Mouse (Mus musculus): Measurements from ENCODE around the gene Lemd2. TPM values are rescaled to one million over a fixed set of nuclear protein-coding genes. Genes with fewer than 3 reads are reported as not detected.

Lemd2 gene
- polyA plus RNA-seq, 1 experiment from 2014 or later, result 7.7 TPM

- H3K27ac ChIP-seq (replicated peaks), result no peak overlapping the region
- H3K9me3 ChIP-seq, result no peaks in the 10 kb centered on the region
- H3K4me2 ChIP-seq, result no peak overlapping the region
- no peak overlapping the region for H3K4me3 ChIP-seq
- no peak overlapping the region for H3K9ac ChIP-seq
- no peak for ATAC-seq (ENCODE audit: extremely low read depth, insufficient number of reproducible peaks, low FRiP score, low TSS enrichment)
- H3K4me1 ChIP-seq, result peaks cover 6% of the 10 kb centered on the region
- 73% methylated on average over 3 of the region's 3 CpGs for WGBS
- H3K36me3 ChIP-seq, result peaks cover 16% of the 10 kb centered on the region
- peaks cover 16% of the 10 kb centered on the region for H3K27me3 ChIP-seq (replicated peaks)
Observed at GRCm38 (mm10) chr17:27186068-27186467, 18.2 kb downstream of the Lemd2 start.

GRCm38 (mm10) chr17:27183667-27184292 is 20.5 kb downstream of the Lemd2 start:
- no peak overlapping the region for H3K4me2 ChIP-seq
- WGBS, result 83% methylated on average over 12 of the region's 12 CpGs
- H3K9me3 ChIP-seq, result no peaks in the 10 kb centered on the region
- no peak overlapping the region for H3K9ac ChIP-seq
- no peaks in the 10 kb centered on the region for H3K36me3 ChIP-seq
- peaks cover 6% of the 10 kb centered on the region; the same call in 1 of the 2 replicates for H3K4me1 ChIP-seq
- H3K27ac ChIP-seq (replicated peaks), result no peak overlapping the region
- no peak for ATAC-seq (ENCODE audit: extremely low read depth, insufficient number of reproducible peaks, low FRiP score, low TSS enrichment)
- no peak overlapping the region for H3K4me3 ChIP-seq
- H3K27me3 ChIP-seq (replicated peaks), result peaks cover 16% of the 10 kb centered on the region

- H3K4me2 ChIP-seq, result no peak overlapping the region
- H3K9me3 ChIP-seq, result no peaks in the 10 kb centered on the region
- no peaks in the 10 kb centered on the region for H3K36me3 ChIP-seq
- no peak for ATAC-seq (ENCODE audit: extremely low read depth, insufficient number of reproducible peaks, low FRiP score, low TSS enrichment)
- H3K9ac ChIP-seq, result no peak overlapping the region
- peaks cover 6% of the 10 kb centered on the region; the same call in 1 of the 2 replicates for H3K4me1 ChIP-seq
- H3K27ac ChIP-seq (replicated peaks), result no peak overlapping the region
- H3K27me3 ChIP-seq (replicated peaks), result 0 out of 2 replicates have a peak, but pooled peaks cover 6% of the 10 kb centered on the region
- H3K4me3 ChIP-seq, result no peak overlapping the region
- WGBS, result 77% methylated on average over 5 of the region's 5 CpGs
Observed at GRCm38 (mm10) chr17:27182401-27182800, 21.9 kb downstream of the Lemd2 start.

- WGBS, result 23% methylated on average over 3 of the region's 3 CpGs
Observed at GRCm38 (mm10) chr17:27181666-27182065, 22.6 kb downstream of the Lemd2 start.

GRCm38 (mm10) chr17:27179681-27180280 is 24.5 kb downstream of the Lemd2 start:
- H3K4me1 ChIP-seq, result peaks cover 14% of the 10 kb centered on the region; the same call in 1 of the 2 replicates
- no peaks in the 10 kb centered on the region for H3K9me3 ChIP-seq
- H3K9ac ChIP-seq, result no peak overlapping the region
- no peak overlapping the region for H3K4me2 ChIP-seq
- no peak overlapping the region for H3K27ac ChIP-seq (replicated peaks)
- no peak for ATAC-seq (ENCODE audit: extremely low read depth, insufficient number of reproducible peaks, low FRiP score, low TSS enrichment)
- WGBS, result 54% methylated on average over 12 of the region's 12 CpGs
- H3K36me3 ChIP-seq, result no peaks in the 10 kb centered on the region
- 0 out of 2 replicates have a peak, but pooled peaks cover 3% of the 10 kb centered on the region for H3K27me3 ChIP-seq (replicated peaks)
- no peak overlapping the region for H3K4me3 ChIP-seq

More at GRCm38 (mm10) chr17:27181666-27182065, 22.6 kb downstream of the Lemd2 start:
- H3K9ac ChIP-seq, result no peak overlapping the region
- no peak for ATAC-seq (ENCODE audit: extremely low read depth, insufficient number of reproducible peaks, low FRiP score, low TSS enrichment)
- no peak overlapping the region for H3K27ac ChIP-seq (replicated peaks)
- no peak overlapping the region for H3K4me2 ChIP-seq
- H3K36me3 ChIP-seq, result no peaks in the 10 kb centered on the region
- no peaks in the 10 kb centered on the region for H3K9me3 ChIP-seq
- no peak overlapping the region for H3K4me3 ChIP-seq
- peaks cover 6% of the 10 kb centered on the region; the same call in 1 of the 2 replicates for H3K4me1 ChIP-seq
- no peaks in the 10 kb centered on the region for H3K27me3 ChIP-seq (replicated peaks)

GRCm38 (mm10) chr17:27178427-27179177 is 25.7 kb downstream of the Lemd2 start:
- peaks cover 14% of the 10 kb centered on the region; the same call in 1 of the 2 replicates for H3K4me1 ChIP-seq
- H3K4me3 ChIP-seq, result no peak overlapping the region
- H3K27me3 ChIP-seq (replicated peaks), result 0 out of 2 replicates have a peak, but pooled peaks cover 3% of the 10 kb centered on the region
- WGBS, result 81% methylated on average over 17 of the region's 17 CpGs
- no peaks in the 10 kb centered on the region for H3K9me3 ChIP-seq
- no peaks in the 10 kb centered on the region for H3K36me3 ChIP-seq
- H3K9ac ChIP-seq, result no peak overlapping the region
- no peak overlapping the region for H3K4me2 ChIP-seq
- no peak for ATAC-seq (ENCODE audit: extremely low read depth, insufficient number of reproducible peaks, low FRiP score, low TSS enrichment)
- no peak overlapping the region for H3K27ac ChIP-seq (replicated peaks)

- Histone ChIP-seq H3K4me3 (no peak overlapping the region), H3K9me3 (no peaks in the 10 kb centered on the region), H3K27ac (replicated peaks) (no peak overlapping the region), H3K27me3 (replicated peaks) (0 out of 2 replicates have a peak, but pooled peaks cover 3% of the 10 kb centered on the region), H3K9ac (no peak overlapping the region), H3K36me3 (no peaks in the 10 kb centered on the region), H3K4me1 (peaks cover 14% of the 10 kb centered on the region; the same call in 1 of the 2 replicates), H3K4me2 (no peak overlapping the region)
- no peak for ATAC-seq (ENCODE audit: extremely low read depth, insufficient number of reproducible peaks, low FRiP score, low TSS enrichment)
- WGBS, result 82% methylated on average over 9 of the region's 9 CpGs
Observed at GRCm38 (mm10) chr17:27178019-27178418, 26.2 kb downstream of the Lemd2 start.

GRCm38 (mm10) chr17:27176754-27177153 is 27.5 kb downstream of the Lemd2 start:
- Histone ChIP-seq H3K9me3 (no peaks in the 10 kb centered on the region), H3K27ac (replicated peaks) (no peak overlapping the region), H3K4me3 (no peak overlapping the region), H3K36me3 (no peaks in the 10 kb centered on the region), H3K4me2 (no peak overlapping the region), H3K27me3 (replicated peaks) (0 out of 2 replicates have a peak, but pooled peaks cover 4% of the 10 kb centered on the region), H3K9ac (no peak overlapping the region), H3K4me1 (peaks cover 14% of the 10 kb centered on the region; the same call in 1 of the 2 replicates)
- ATAC-seq (ENCODE audit: extremely low read depth, insufficient number of reproducible peaks, low FRiP score, low TSS enrichment), result no peak
- WGBS, result 85% methylated on average over 4 of the region's 4 CpGs

GRCm38 (mm10) chr17:27176287-27176686 is 28.0 kb downstream of the Lemd2 start:
- Histone ChIP-seq H3K27me3 (replicated peaks) (0 out of 2 replicates have a peak, but pooled peaks cover 7% of the 10 kb centered on the region), H3K27ac (replicated peaks) (no peak overlapping the region), H3K4me2 (no peak overlapping the region), H3K9ac (no peak overlapping the region), H3K36me3 (no peaks in the 10 kb centered on the region), H3K4me3 (no peak overlapping the region), H3K4me1 (peaks cover 9% of the 10 kb centered on the region; the same call in 1 of the 2 replicates), H3K9me3 (no peaks in the 10 kb centered on the region)
- no peak for ATAC-seq (ENCODE audit: extremely low read depth, insufficient number of reproducible peaks, low FRiP score, low TSS enrichment)
- 50% methylated on average over 3 of the region's 3 CpGs for WGBS

GRCm38 (mm10) chr17:27175196-27175874 is 28.9 kb downstream of the Lemd2 start:
- Histone ChIP-seq H3K36me3 (no peaks in the 10 kb centered on the region), H3K9ac (no peak overlapping the region), H3K27ac (replicated peaks) (no peak overlapping the region), H3K4me2 (no peak overlapping the region), H3K4me1 (peaks cover 8% of the 10 kb centered on the region; the same call in 1 of the 2 replicates), H3K27me3 (replicated peaks) (0 out of 2 replicates have a peak, but pooled peaks cover 7% of the 10 kb centered on the region), H3K4me3 (no peak overlapping the region), H3K9me3 (no peaks in the 10 kb centered on the region)
- ATAC-seq (ENCODE audit: extremely low read depth, insufficient number of reproducible peaks, low FRiP score, low TSS enrichment), result no peak
- 48% methylated on average over 14 of the region's 14 CpGs for WGBS

GRCm38 (mm10) chr17:27173715-27174114 is 30.6 kb downstream of the Lemd2 start:
- peaks cover 8% of the 10 kb centered on the region; the same call in 1 of the 2 replicates for H3K4me1 ChIP-seq
- no peak overlapping the region for H3K4me2 ChIP-seq
- H3K36me3 ChIP-seq, result no peaks in the 10 kb centered on the region
- no peak overlapping the region for H3K9ac ChIP-seq
- H3K4me3 ChIP-seq, result no peak overlapping the region
- peaks cover 15% of the 10 kb centered on the region; the same call in 1 of the 2 replicates for H3K27me3 ChIP-seq (replicated peaks)
- H3K27ac ChIP-seq (replicated peaks), result no peak overlapping the region
- whole genome bisulfite sequencing, result 63% methylated on average over 3 of the region's 3 CpGs
- no peak for ATAC-seq (ENCODE audit: extremely low read depth, insufficient number of reproducible peaks, low FRiP score, low TSS enrichment)
- H3K9me3 ChIP-seq, result no peaks in the 10 kb centered on the region

Data from heart, embryonic 13.5 days (tissue).